Mouse (Mus musculus): ENCODE results near the gene Stx11. TPM values are rescaled to one million over a fixed set of nuclear protein-coding genes. Genes with fewer than 3 reads are reported as not detected.

Stx11 gene
- polyA plus RNA-seq, 1 experiment from 2014 or later, result 8.9 TPM

GRCm38 (mm10) chr10:12949299-12949698 is 14.8 kb downstream of the Stx11 start:
- no peaks in the 10 kb centered on the region for H3K36me3 ChIP-seq (ENCODE audit: insufficient read depth, low read length)
- no peak overlapping the region for H3K9ac ChIP-seq (replicated peaks; ENCODE audit: low read depth)
- H3K4me2 ChIP-seq (replicated peaks; ENCODE audit: low read depth, low read length), result no peak overlapping the region
- TF ChIP-seq EP300 (IDR thresholded peaks at IDR 0.05), result no peak
- no peak for TF ChIP-seq CTCF (IDR thresholded peaks at IDR 0.05)
- no peaks in the 10 kb centered on the region for H3K4me1 ChIP-seq (ENCODE audit: insufficient read depth, low read depth, low read length)
- DNase-seq (ENCODE audit: low spot score), result no peak
- no peak overlapping the region for H3K4me3 ChIP-seq (ENCODE audit: low read depth, low read length)
- ATAC-seq, result peak; percentile 58; the same call in 1 of the 2 replicates
- H3K27ac ChIP-seq (ENCODE audit: low read length), result no peak overlapping the region
- 56% methylated on average over 7 of the region's 7 CpGs for WGBS
- H3K9me3 ChIP-seq (ENCODE audit: low read length), result no peaks in the 10 kb centered on the region
- no peaks in the 10 kb centered on the region for H3K27me3 ChIP-seq (replicated peaks; ENCODE audit: insufficient read depth, low read length)

- Histone ChIP-seq H3K27ac (ENCODE audit: low read length) (no peak overlapping the region), H3K4me2 (replicated peaks; ENCODE audit: low read depth, low read length) (no peak overlapping the region), H3K4me1 (ENCODE audit: insufficient read depth, low read depth, low read length) (no peaks in the 10 kb centered on the region), H3K27me3 (replicated peaks; ENCODE audit: insufficient read depth, low read length) (no peaks in the 10 kb centered on the region), H3K36me3 (ENCODE audit: insufficient read depth, low read length) (no peaks in the 10 kb centered on the region), H3K4me3 (ENCODE audit: low read depth, low read length) (no peak overlapping the region), H3K9ac (replicated peaks; ENCODE audit: low read depth) (no peak overlapping the region), H3K9me3 (ENCODE audit: low read length) (no peaks in the 10 kb centered on the region)
- ATAC-seq, result no peak
- 90% methylated on average over 3 of the region's 3 CpGs for WGBS
- DNase-seq (ENCODE audit: low spot score), result no peak
- TF ChIP-seq EP300 (IDR thresholded peaks at IDR 0.05) (no peak), CTCF (IDR thresholded peaks at IDR 0.05) (no peak)
These were observed 16.5 kb downstream of the Stx11 start for GRCm38 (mm10) chr10:12947606-12948005.

GRCm38 (mm10) chr10:12941018-12941761 is 22.9 kb downstream of the Stx11 start:
- Histone ChIP-seq H3K36me3 (ENCODE audit: insufficient read depth, low read length) (no peaks in the 10 kb centered on the region), H3K4me1 (ENCODE audit: insufficient read depth, low read depth, low read length) (no peaks in the 10 kb centered on the region), H3K27ac (ENCODE audit: low read length) (no peak overlapping the region), H3K4me3 (ENCODE audit: low read depth, low read length) (peak overlapping the region; percentile 31), H3K9me3 (ENCODE audit: low read length) (no peaks in the 10 kb centered on the region), H3K4me2 (replicated peaks; ENCODE audit: low read depth, low read length) (peak overlapping the region; percentile 56), H3K27me3 (replicated peaks; ENCODE audit: insufficient read depth, low read length) (peaks cover 11% of the 10 kb centered on the region), H3K9ac (replicated peaks; ENCODE audit: low read depth) (no peak overlapping the region)
- no peak for TF ChIP-seq CTCF (IDR thresholded peaks at IDR 0.05)
- no peak for TF ChIP-seq EP300 (IDR thresholded peaks at IDR 0.05)
- ATAC-seq (no peak), DNase-seq (ENCODE audit: low spot score) (no peak)
- 10% methylated on average over 63 of the region's 63 CpGs for WGBS

GRCm38 (mm10) chr10:12938763-12939162 is 25.3 kb downstream of the Stx11 start:
- peaks cover 11% of the 10 kb centered on the region for H3K27me3 ChIP-seq (replicated peaks; ENCODE audit: insufficient read depth, low read length)
- no peaks in the 10 kb centered on the region for H3K9me3 ChIP-seq (ENCODE audit: low read length)
- no peak overlapping the region for H3K27ac ChIP-seq (ENCODE audit: low read length)
- DNase-seq (ENCODE audit: low spot score) (no peak), ATAC-seq (no peak)
- no peak overlapping the region for H3K4me2 ChIP-seq (replicated peaks; ENCODE audit: low read depth, low read length)
- H3K4me3 ChIP-seq (ENCODE audit: low read depth, low read length), result no peak overlapping the region
- 85% methylated on average over 2 of the region's 2 CpGs for WGBS
- no peak overlapping the region for H3K9ac ChIP-seq (replicated peaks; ENCODE audit: low read depth)
- H3K36me3 ChIP-seq (ENCODE audit: insufficient read depth, low read length), result no peaks in the 10 kb centered on the region
- H3K4me1 ChIP-seq (ENCODE audit: insufficient read depth, low read depth, low read length), result no peaks in the 10 kb centered on the region
- no peak for TF ChIP-seq CTCF (IDR thresholded peaks at IDR 0.05)
- no peak for TF ChIP-seq EP300 (IDR thresholded peaks at IDR 0.05)

- Histone ChIP-seq H3K9ac (replicated peaks; ENCODE audit: low read depth) (no peak overlapping the region), H3K9me3 (ENCODE audit: low read length) (no peaks in the 10 kb centered on the region), H3K27me3 (replicated peaks; ENCODE audit: insufficient read depth, low read length) (peaks cover 5% of the 10 kb centered on the region; the same call in 1 of the 2 replicates), H3K4me3 (ENCODE audit: low read depth, low read length) (no peak overlapping the region), H3K4me1 (ENCODE audit: insufficient read depth, low read depth, low read length) (no peaks in the 10 kb centered on the region), H3K36me3 (ENCODE audit: insufficient read depth, low read length) (no peaks in the 10 kb centered on the region), H3K27ac (ENCODE audit: low read length) (no peak overlapping the region), H3K4me2 (replicated peaks; ENCODE audit: low read depth, low read length) (no peak overlapping the region)
- 83% methylated on average over 7 of the region's 7 CpGs for WGBS
- TF ChIP-seq CTCF (IDR thresholded peaks at IDR 0.05) (no peak), EP300 (IDR thresholded peaks at IDR 0.05) (no peak)
- DNase-seq (ENCODE audit: low spot score) (no peak), ATAC-seq (no peak)
These were observed 28.0 kb downstream of the Stx11 start for GRCm38 (mm10) chr10:12936079-12936478.

- TF ChIP-seq EP300 (IDR thresholded peaks at IDR 0.05) (no peak), CTCF (IDR thresholded peaks at IDR 0.05) (no peak)
- DNase-seq (ENCODE audit: low spot score) (no peak), ATAC-seq (no peak)
- H3K9ac ChIP-seq (replicated peaks; ENCODE audit: low read depth), result no peak overlapping the region
- no peaks in the 10 kb centered on the region for H3K27me3 ChIP-seq (replicated peaks; ENCODE audit: insufficient read depth, low read length)
- no peak overlapping the region for H3K4me3 ChIP-seq (ENCODE audit: low read depth, low read length)
- no peaks in the 10 kb centered on the region for H3K4me1 ChIP-seq (ENCODE audit: insufficient read depth, low read depth, low read length)
- WGBS, result 77% methylated on average over 5 of the region's 5 CpGs
- H3K9me3 ChIP-seq (ENCODE audit: low read length), result no peaks in the 10 kb centered on the region
- no peak overlapping the region for H3K4me2 ChIP-seq (replicated peaks; ENCODE audit: low read depth, low read length)
- H3K36me3 ChIP-seq (ENCODE audit: insufficient read depth, low read length), result no peaks in the 10 kb centered on the region
- H3K27ac ChIP-seq (ENCODE audit: low read length), result no peak overlapping the region
These were observed 28.5 kb downstream of the Stx11 start for GRCm38 (mm10) chr10:12935575-12935974.
